Mouse (Mus musculus): ENCODE measurements around the gene Xpc. TPM values are rescaled to one million over a fixed set of nuclear protein-coding genes. Genes with fewer than 3 reads are reported as not detected.

Xpc gene
- polyA plus RNA-seq, 1 experiment from 2014 or later = 26.4 TPM

GRCm38 (mm10) chr6:91541276-91541675 lies 25.6 kb upstream of the Xpc start:
- no peak for ATAC-seq (ENCODE audit: insufficient number of reproducible peaks, insufficient read depth, low FRiP score, low TSS enrichment, low read depth)
- Histone ChIP-seq H3K9ac (replicated peaks) (no peak overlapping the region), H3K27ac (no peak overlapping the region), H3K4me2 (no peak overlapping the region), H3K27me3 (no peaks in the 10 kb centered on the region), H3K9me3 (no peaks in the 10 kb centered on the region), H3K4me1 (replicated peaks) (no peaks in the 10 kb centered on the region), H3K4me3 (replicated peaks) (no peak overlapping the region), H3K36me3 (no peaks in the 10 kb centered on the region)
- 71% methylated on average over 3 of the region's 3 CpGs for WGBS

- WGBS = 91% methylated on average over 11 of the region's 11 CpGs
- H3K27me3 ChIP-seq = no peaks in the 10 kb centered on the region
- H3K27ac ChIP-seq = no peak overlapping the region
- no peaks in the 10 kb centered on the region for H3K36me3 ChIP-seq
- H3K9me3 ChIP-seq = no peaks in the 10 kb centered on the region
- H3K9ac ChIP-seq (replicated peaks) = no peak overlapping the region
- no peak for ATAC-seq (ENCODE audit: insufficient number of reproducible peaks, insufficient read depth, low FRiP score, low TSS enrichment, low read depth)
- H3K4me2 ChIP-seq = no peak overlapping the region
- H3K4me1 ChIP-seq (replicated peaks) = peaks cover 4% of the 10 kb centered on the region; the same call in 1 of the 2 replicates
- H3K4me3 ChIP-seq (replicated peaks) = no peak overlapping the region
Measured at GRCm38 (mm10) chr6:91536047-91536765, 20.5 kb upstream of the Xpc start.

GRCm38 (mm10) chr6:91535231-91535630 lies 19.5 kb upstream of the Xpc start:
- peaks cover 4% of the 10 kb centered on the region; the same call in 1 of the 2 replicates for H3K4me1 ChIP-seq (replicated peaks)
- no peak overlapping the region for H3K9ac ChIP-seq (replicated peaks)
- no peak overlapping the region for H3K4me3 ChIP-seq (replicated peaks)
- H3K27me3 ChIP-seq = no peaks in the 10 kb centered on the region
- H3K9me3 ChIP-seq = no peaks in the 10 kb centered on the region
- no peak overlapping the region for H3K27ac ChIP-seq
- no peak for ATAC-seq (ENCODE audit: insufficient number of reproducible peaks, insufficient read depth, low FRiP score, low TSS enrichment, low read depth)
- no peak overlapping the region for H3K4me2 ChIP-seq
- H3K36me3 ChIP-seq = no peaks in the 10 kb centered on the region
- 79% methylated on average over 3 of the region's 3 CpGs for WGBS

- Histone ChIP-seq H3K27ac (no peak overlapping the region), H3K27me3 (no peaks in the 10 kb centered on the region), H3K4me2 (no peak overlapping the region), H3K4me3 (replicated peaks) (no peak overlapping the region), H3K36me3 (0 out of 2 replicates have a peak, but pooled peaks cover 1% of the 10 kb centered on the region), H3K9me3 (no peaks in the 10 kb centered on the region), H3K4me1 (replicated peaks) (peaks cover 4% of the 10 kb centered on the region; the same call in 1 of the 2 replicates), H3K9ac (replicated peaks) (no peak overlapping the region)
- ATAC-seq (ENCODE audit: insufficient number of reproducible peaks, insufficient read depth, low FRiP score, low TSS enrichment, low read depth) = no peak
- 85% methylated on average over 4 of the region's 4 CpGs for WGBS
Measured at GRCm38 (mm10) chr6:91534268-91534667, 18.6 kb upstream of the Xpc start.

- no peak for ATAC-seq (ENCODE audit: insufficient number of reproducible peaks, insufficient read depth, low FRiP score, low TSS enrichment, low read depth)
- Histone ChIP-seq H3K9ac (replicated peaks) (no peak overlapping the region), H3K4me3 (replicated peaks) (no peak overlapping the region), H3K27ac (no peak overlapping the region), H3K4me2 (no peak overlapping the region), H3K27me3 (no peaks in the 10 kb centered on the region), H3K9me3 (no peaks in the 10 kb centered on the region), H3K36me3 (peaks cover 6% of the 10 kb centered on the region; the same call in 1 of the 2 replicates), H3K4me1 (replicated peaks) (peaks cover 4% of the 10 kb centered on the region; the same call in 1 of the 2 replicates)
- 57% methylated on average over 2 of the region's 2 CpGs for WGBS
Measured at GRCm38 (mm10) chr6:91533771-91534170, 18.1 kb upstream of the Xpc start.

GRCm38 (mm10) chr6:91533359-91533758 lies 17.7 kb upstream of the Xpc start:
- H3K9me3 ChIP-seq = no peaks in the 10 kb centered on the region
- WGBS = 47% methylated on average over 5 of the region's 5 CpGs
- no peak overlapping the region for H3K9ac ChIP-seq (replicated peaks)
- H3K4me1 ChIP-seq (replicated peaks) = peaks cover 4% of the 10 kb centered on the region; the same call in 1 of the 2 replicates
- no peak overlapping the region for H3K4me2 ChIP-seq
- no peak overlapping the region for H3K27ac ChIP-seq
- H3K36me3 ChIP-seq = peaks cover 9% of the 10 kb centered on the region; the same call in 1 of the 2 replicates
- ATAC-seq (ENCODE audit: insufficient number of reproducible peaks, insufficient read depth, low FRiP score, low TSS enrichment, low read depth) = no peak
- no peak overlapping the region for H3K4me3 ChIP-seq (replicated peaks)
- H3K27me3 ChIP-seq = no peaks in the 10 kb centered on the region

- Histone ChIP-seq H3K9ac (replicated peaks) (no peak overlapping the region), H3K27ac (no peak overlapping the region), H3K4me3 (replicated peaks) (no peak overlapping the region), H3K36me3 (peaks cover 9% of the 10 kb centered on the region; the same call in 1 of the 2 replicates), H3K9me3 (no peaks in the 10 kb centered on the region), H3K4me1 (replicated peaks) (peaks cover 4% of the 10 kb centered on the region; the same call in 1 of the 2 replicates), H3K4me2 (no peak overlapping the region), H3K27me3 (no peaks in the 10 kb centered on the region)
- no peak for ATAC-seq (ENCODE audit: insufficient number of reproducible peaks, insufficient read depth, low FRiP score, low TSS enrichment, low read depth)
- WGBS = 70% methylated on average over 6 of the region's 6 CpGs
Measured at GRCm38 (mm10) chr6:91532661-91533060, 17.0 kb upstream of the Xpc start.

- 86% methylated on average over 6 of the region's 6 CpGs for WGBS
- H3K27me3 ChIP-seq = no peaks in the 10 kb centered on the region
- no peak overlapping the region for H3K4me2 ChIP-seq
- H3K27ac ChIP-seq = no peak overlapping the region
- H3K36me3 ChIP-seq = peaks cover 9% of the 10 kb centered on the region; the same call in 1 of the 2 replicates
- no peaks in the 10 kb centered on the region for H3K9me3 ChIP-seq
- H3K9ac ChIP-seq (replicated peaks) = no peak overlapping the region
- H3K4me1 ChIP-seq (replicated peaks) = peaks cover 4% of the 10 kb centered on the region; the same call in 1 of the 2 replicates
- no peak overlapping the region for H3K4me3 ChIP-seq (replicated peaks)
- ATAC-seq (ENCODE audit: insufficient number of reproducible peaks, insufficient read depth, low FRiP score, low TSS enrichment, low read depth) = no peak
Measured at GRCm38 (mm10) chr6:91531276-91531675, 15.6 kb upstream of the Xpc start.

GRCm38 (mm10) chr6:91530673-91531072 lies 15.0 kb upstream of the Xpc start:
- ATAC-seq (ENCODE audit: insufficient number of reproducible peaks, insufficient read depth, low FRiP score, low TSS enrichment, low read depth) = no peak
- Histone ChIP-seq H3K9me3 (no peaks in the 10 kb centered on the region), H3K36me3 (peaks cover 10% of the 10 kb centered on the region; the same call in 1 of the 2 replicates), H3K27me3 (no peaks in the 10 kb centered on the region), H3K4me1 (replicated peaks) (peaks cover 4% of the 10 kb centered on the region; the same call in 1 of the 2 replicates), H3K4me3 (replicated peaks) (no peak overlapping the region), H3K4me2 (no peak overlapping the region), H3K27ac (no peak overlapping the region), H3K9ac (replicated peaks) (no peak overlapping the region)
- WGBS = 87% methylated on average over 8 of the region's 8 CpGs

GRCm38 (mm10) chr6:91528265-91528664 lies 12.6 kb upstream of the Xpc start:
- peaks cover 34% of the 10 kb centered on the region for H3K36me3 ChIP-seq

GRCm38 (mm10) chr6:91527227-91527860 lies 11.7 kb upstream of the Xpc start:
- H3K27me3 ChIP-seq = no peaks in the 10 kb centered on the region
- WGBS = 57% methylated on average over 5 of the region's 5 CpGs
- no peaks in the 10 kb centered on the region for H3K4me1 ChIP-seq (replicated peaks)
- H3K9ac ChIP-seq (replicated peaks) = no peak overlapping the region
- H3K36me3 ChIP-seq = peaks cover 43% of the 10 kb centered on the region
- no peak overlapping the region for H3K4me2 ChIP-seq
- no peak overlapping the region for H3K4me3 ChIP-seq (replicated peaks)
- no peaks in the 10 kb centered on the region for H3K9me3 ChIP-seq
- no peak overlapping the region for H3K27ac ChIP-seq
- ATAC-seq (ENCODE audit: insufficient number of reproducible peaks, insufficient read depth, low FRiP score, low TSS enrichment, low read depth) = no peak

More at GRCm38 (mm10) chr6:91528265-91528664, 12.6 kb upstream of the Xpc start:
- Histone ChIP-seq H3K4me2 (no peak overlapping the region), H3K27me3 (no peaks in the 10 kb centered on the region), H3K4me1 (replicated peaks) (peaks cover under 1% of the 10 kb centered on the region; the same call in 1 of the 2 replicates), H3K9me3 (no peaks in the 10 kb centered on the region), H3K9ac (replicated peaks) (no peak overlapping the region), H3K4me3 (replicated peaks) (no peak overlapping the region), H3K27ac (no peak overlapping the region)
- ATAC-seq (ENCODE audit: insufficient number of reproducible peaks, insufficient read depth, low FRiP score, low TSS enrichment, low read depth) = no peak
- 86% methylated on average over 7 of the region's 7 CpGs for WGBS
